Mouse (Mus musculus) midbrain, embryonic 11.5 days (tissue): ENCODE measurements around the gene Peli2. TPM values are rescaled to one million over a fixed set of nuclear protein-coding genes. Genes with fewer than 3 reads are reported as not detected.

Experiments
- ATAC-seq: fragments of 200-750 bp; cut with Nextera tagmentation; 2 replicates; pipeline ENCODE4 v1.8.0; 2017; ENCODE audit warnings: moderate TSS enrichment, moderate library complexity; ENCODE audit not compliant: low FRiP score
- DNase-seq: peaks from one replicate; pipeline ENCODE4 v3.0.0; 2015; ENCODE audit warnings: low spot score; ENCODE audit errors: missing footprints
- H3K27ac ChIP-seq: fragments of 300-500 bp; sonication (generic); 2 replicates; pipeline ENCODE4 v1.5.1; 2014; ENCODE audit warnings: low read depth, low read length
- H3K27me3 ChIP-seq: fragments of 300-500 bp; sonication (generic); 2 replicates; pipeline ENCODE4 v1.6.1; 2014; ENCODE audit warnings: mild to moderate bottlenecking, low read length, moderate library complexity, mixed read lengths; ENCODE audit not compliant: control insufficient read depth, insufficient read depth
- H3K36me3 ChIP-seq: fragments of 300-500 bp; sonication (generic); 2 replicates; pipeline ENCODE4 v1.6.1; 2014; ENCODE audit warnings: mild to moderate bottlenecking, low read length, moderate library complexity, mixed read lengths; ENCODE audit not compliant: control insufficient read depth, insufficient read depth
- H3K4me1 ChIP-seq: fragments of 300-500 bp; sonication (generic); 2 replicates; pipeline ENCODE4 v1.6.1; 2014; ENCODE audit warnings: low read length; ENCODE audit not compliant: control insufficient read depth, insufficient read depth
- H3K4me2 ChIP-seq: fragments of 300-500 bp; sonication (generic); 2 replicates; pipeline ENCODE4 v1.6.1; 2014; ENCODE audit warnings: mild to moderate bottlenecking, moderate library complexity
- H3K4me3 ChIP-seq: fragments of 300-500 bp; sonication (generic); 2 replicates; pipeline ENCODE4 v1.5.1; 2014; ENCODE audit warnings: low read depth, low read length
- H3K9ac ChIP-seq: fragments of 300-500 bp; sonication (generic); 2 replicates; pipeline ENCODE4 v1.6.1; 2014; ENCODE audit warnings: low read length
- H3K9me3 ChIP-seq: fragments of 300-500 bp; sonication (generic); 2 replicates; pipeline ENCODE4 v1.6.1; 2016; ENCODE audit warnings: low read length; ENCODE audit not compliant: control insufficient read depth
- WGBS: fragments of 180-500 bp; shearing (Covaris S2); extraction: QIAGEN DNeasy Blood & Tissue Kit; methylation state at CpG from one replicate; pipeline ENCODE4 v1.1.7; 2014; 5-methylcytosine and 5-hydroxymethylcytosine counted together
- polyA plus RNA-seq: library from polyadenylated mRNA; unstranded; fragments of >200 nt; fragmentation: Nextera tagmentation; extraction: Ambion mirVana; gene quantifications from 2 replicates; pipeline ENCODE4 v1.2.1, GENCODE M21; 2014

Peli2 gene
- polyA plus RNA-seq, 1 experiment from 2014 or later: 16.2 TPM

- ATAC-seq (no peak), DNase-seq (peak; percentile 49)
- Histone ChIP-seq H3K4me1 (no peaks in the 10 kb centered on the region), H3K9ac (no peak overlapping the region), H3K9me3 (no peaks in the 10 kb centered on the region), H3K36me3 (no peaks in the 10 kb centered on the region), H3K27ac (no peak overlapping the region), H3K4me2 (no peak overlapping the region), H3K4me3 (no peak overlapping the region), H3K27me3 (no peaks in the 10 kb centered on the region)
- 92% methylated on average over 8 of the region's 8 CpGs for WGBS
Measured at GRCm38 (mm10) chr14:48091160-48091559, 29.5 kb upstream of the Peli2 start.

- ATAC-seq (no peak), DNase-seq (peak; percentile 26)
- Histone ChIP-seq H3K4me1 (no peaks in the 10 kb centered on the region), H3K27me3 (no peaks in the 10 kb centered on the region), H3K9me3 (no peaks in the 10 kb centered on the region), H3K4me3 (no peak overlapping the region), H3K36me3 (no peaks in the 10 kb centered on the region), H3K4me2 (no peak overlapping the region), H3K27ac (no peak overlapping the region), H3K9ac (no peak overlapping the region)
- WGBS: 37% methylated on average over 6 of the region's 6 CpGs
Measured at GRCm38 (mm10) chr14:48098253-48098652, 22.4 kb upstream of the Peli2 start.

DNA sequence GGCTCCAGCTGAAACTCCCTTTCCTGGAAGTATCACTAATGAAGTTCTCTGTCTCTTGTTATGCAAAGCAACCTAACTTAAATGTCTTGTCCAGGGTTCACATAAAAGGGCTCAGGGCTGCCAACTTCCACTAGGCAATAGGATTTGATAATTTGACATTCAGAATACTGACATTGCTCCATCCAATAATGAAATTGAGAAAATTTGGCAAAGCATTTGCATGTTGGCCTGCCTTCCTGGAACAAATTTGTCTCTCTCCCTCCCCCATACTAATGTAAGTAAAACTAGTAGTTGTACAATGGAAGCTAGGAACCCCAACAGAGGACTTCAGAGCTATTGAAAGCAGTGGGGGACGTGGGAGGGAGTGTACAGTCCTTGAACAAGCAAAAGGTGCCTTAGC, 21.3 kb upstream of the Peli2 start:
- H3K27me3 ChIP-seq: no peaks in the 10 kb centered on the region
- no peak overlapping the region for H3K27ac ChIP-seq
- DNase-seq (peak; percentile 65), ATAC-seq (no peak)
- no peaks in the 10 kb centered on the region for H3K36me3 ChIP-seq
- H3K4me2 ChIP-seq: no peak overlapping the region
- no peak overlapping the region for H3K9ac ChIP-seq
- no peak overlapping the region for H3K4me3 ChIP-seq
- H3K4me1 ChIP-seq: no peaks in the 10 kb centered on the region
- 50% methylated on average over 1 of the region's 1 CpGs for WGBS
- H3K9me3 ChIP-seq: no peaks in the 10 kb centered on the region

- WGBS: 82% methylated on average over 7 of the region's 7 CpGs
- DNase-seq (peak; percentile 23), ATAC-seq (no peak)
- H3K27me3 ChIP-seq: no peaks in the 10 kb centered on the region
- no peak overlapping the region for H3K4me3 ChIP-seq
- H3K27ac ChIP-seq: no peak overlapping the region
- H3K9me3 ChIP-seq: no peaks in the 10 kb centered on the region
- no peak overlapping the region for H3K4me2 ChIP-seq
- H3K4me1 ChIP-seq: no peaks in the 10 kb centered on the region
- no peak overlapping the region for H3K9ac ChIP-seq
- no peaks in the 10 kb centered on the region for H3K36me3 ChIP-seq
Measured at GRCm38 (mm10) chr14:48106453-48106852, 14.2 kb upstream of the Peli2 start.

GRCm38 (mm10) chr14:48117986-48118385, 2.6 kb upstream of the Peli2 start:
- Histone ChIP-seq H3K27ac (no peak overlapping the region), H3K4me2 (no peak overlapping the region), H3K4me1 (peaks cover 16% of the 10 kb centered on the region), H3K36me3 (no peaks in the 10 kb centered on the region), H3K9ac (no peak overlapping the region), H3K4me3 (no peak overlapping the region), H3K9me3 (no peaks in the 10 kb centered on the region), H3K27me3 (no peaks in the 10 kb centered on the region)
- ATAC-seq: no peak
- DNase-seq: peak; percentile 49
- 89% methylated on average over 5 of the region's 5 CpGs for WGBS

DNA sequence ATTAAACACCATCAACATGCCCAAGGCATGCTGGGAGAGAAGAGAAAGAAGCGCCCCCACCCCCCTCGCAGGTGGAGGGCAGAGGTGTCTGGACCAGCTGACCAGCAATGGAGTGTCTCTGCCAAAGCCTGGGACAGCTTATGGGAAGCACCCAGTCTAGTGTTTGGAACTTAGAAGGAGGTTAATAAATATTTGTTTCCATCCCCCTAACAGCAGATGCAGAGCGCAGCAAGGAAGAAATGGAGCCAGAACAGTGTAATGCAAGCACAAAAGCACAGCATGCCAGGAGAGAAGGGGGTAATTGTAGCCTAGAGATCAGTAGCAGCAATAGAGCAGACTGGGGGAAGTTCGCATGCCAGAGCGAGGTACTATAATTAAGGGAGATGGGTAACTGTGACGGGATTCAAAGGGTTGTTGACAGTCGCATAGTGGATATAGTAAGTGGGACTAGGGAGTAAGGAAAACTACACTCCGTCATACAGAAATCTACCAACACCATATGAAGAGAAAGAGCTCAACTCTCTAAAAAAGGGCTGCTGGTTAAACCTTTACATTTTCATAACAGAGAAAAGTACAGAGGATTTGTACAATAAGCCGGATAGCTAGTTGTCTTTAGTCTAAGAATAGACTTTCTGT, 1.5 kb upstream of the Peli2 start:
- Histone ChIP-seq H3K9ac (no peak overlapping the region), H3K4me2 (peak overlapping the region; percentile 11; the same call in 1 of the 2 replicates), H3K27me3 (no peaks in the 10 kb centered on the region), H3K4me3 (no peak overlapping the region), H3K4me1 (peaks cover 25% of the 10 kb centered on the region), H3K36me3 (no peaks in the 10 kb centered on the region), H3K27ac (no peak overlapping the region), H3K9me3 (no peaks in the 10 kb centered on the region)
- no peak for ATAC-seq
- DNase-seq: peak; percentile 93
- WGBS: 7% methylated on average over 9 of the region's 9 CpGs

DNA sequence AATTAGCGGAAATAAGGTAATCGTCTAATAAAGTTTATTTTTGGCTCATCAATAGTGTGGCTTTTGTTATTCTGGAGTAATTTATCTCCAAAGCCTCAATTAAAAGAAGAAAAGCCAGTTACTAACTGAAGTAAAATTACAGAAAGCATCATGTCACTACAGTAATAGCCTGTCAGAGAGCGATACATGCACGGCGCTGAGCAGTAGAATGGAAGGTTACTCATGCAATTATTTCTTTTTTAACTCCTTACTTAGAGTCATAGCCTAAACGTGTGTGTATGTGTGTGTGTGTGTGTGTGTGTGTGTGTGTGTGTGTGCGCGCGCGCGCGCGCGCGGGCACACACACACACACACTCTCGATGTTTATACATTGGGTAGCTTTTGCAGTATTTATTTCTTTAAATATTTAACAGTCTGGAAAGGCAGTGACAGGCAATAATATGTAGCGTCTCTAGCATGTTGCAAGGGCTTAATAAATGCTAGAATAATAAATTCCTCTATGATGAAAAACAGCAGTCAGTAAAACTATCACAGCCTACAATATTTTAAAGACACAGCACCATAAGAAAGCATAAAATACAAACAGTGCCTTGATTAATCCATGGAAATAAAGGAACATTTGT, 864 bp upstream of the Peli2 start:
- Histone ChIP-seq H3K4me2 (peak overlapping the region; percentile 80), H3K27ac (no peak overlapping the region), H3K4me3 (peak overlapping the region; percentile 89), H3K4me1 (peaks cover 30% of the 10 kb centered on the region), H3K9me3 (no peaks in the 10 kb centered on the region), H3K9ac (no peak overlapping the region), H3K36me3 (no peaks in the 10 kb centered on the region), H3K27me3 (no peaks in the 10 kb centered on the region)
- ATAC-seq: no peak
- peak; percentile 87 for DNase-seq
- 9% methylated on average over 17 of the region's 17 CpGs for WGBS

GRCm38 (mm10) chr14:48120443-48120751, 226 bp upstream of the Peli2 start:
- H3K27ac ChIP-seq: no peak overlapping the region
- H3K9me3 ChIP-seq: no peaks in the 10 kb centered on the region
- DNase-seq (peak; percentile 94), ATAC-seq (no peak)
- peaks cover 34% of the 10 kb centered on the region for H3K4me1 ChIP-seq
- H3K4me3 ChIP-seq: peak overlapping the region; percentile 89
- peak overlapping the region; percentile 95 for H3K9ac ChIP-seq
- H3K4me2 ChIP-seq: peak overlapping the region; percentile 80
- H3K36me3 ChIP-seq: no peaks in the 10 kb centered on the region
- no peaks in the 10 kb centered on the region for H3K27me3 ChIP-seq
- WGBS: 1% methylated on average over 10 of the region's 10 CpGs

DNA sequence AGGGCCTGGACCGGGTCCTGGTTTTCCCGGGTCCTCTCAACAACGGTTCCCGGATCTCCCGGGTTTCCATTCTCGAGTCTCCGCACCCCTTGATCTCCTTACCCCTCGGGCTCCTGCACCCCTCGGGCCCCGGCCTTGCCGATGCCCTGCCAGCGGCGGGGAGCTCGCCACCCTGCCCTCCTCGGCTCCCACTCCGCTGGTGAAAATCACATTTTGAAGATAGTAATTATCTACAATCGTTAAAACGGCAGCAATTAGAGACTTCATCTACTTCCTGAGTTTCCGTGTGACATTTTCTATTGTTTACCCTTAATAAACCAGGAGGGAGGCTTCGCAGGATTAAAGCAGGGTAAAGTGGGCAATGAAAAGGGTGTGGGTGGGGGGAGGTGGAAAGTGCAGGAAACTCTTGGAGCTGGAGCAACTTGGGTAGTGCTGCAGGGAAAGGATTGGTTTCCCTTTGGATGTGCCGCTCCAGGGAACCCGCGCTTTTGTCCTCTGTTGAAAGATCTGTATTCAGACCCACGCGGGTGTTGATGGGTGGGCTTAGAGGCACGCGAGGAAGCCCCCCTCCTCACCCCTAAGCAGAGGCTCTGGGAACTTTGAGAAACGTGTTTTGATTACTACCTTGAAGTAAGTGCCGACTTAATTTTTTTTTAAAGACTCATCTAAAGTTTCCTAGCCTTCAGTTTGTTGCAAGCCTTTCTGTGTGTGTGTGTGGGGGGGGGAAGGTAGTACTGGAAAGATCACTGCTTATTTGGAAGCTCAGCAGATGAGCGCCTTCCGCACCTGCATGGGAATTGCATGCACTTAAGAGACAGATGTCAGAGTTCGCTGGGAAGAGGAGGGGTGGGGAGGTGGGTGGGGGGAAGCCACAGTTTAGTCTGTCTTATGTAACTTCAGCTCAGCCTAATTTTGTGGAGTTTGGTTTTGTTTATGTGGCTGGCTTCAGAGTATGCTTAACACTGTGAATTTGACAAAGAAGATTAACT, 1.2 kb downstream of the Peli2 start:
- Histone ChIP-seq H3K4me3 (peak overlapping the region; percentile 89), H3K9ac (peak overlapping the region; percentile 95), H3K27ac (peak overlapping the region; percentile 92), H3K4me1 (peaks cover 41% of the 10 kb centered on the region), H3K9me3 (no peaks in the 10 kb centered on the region), H3K27me3 (no peaks in the 10 kb centered on the region; the same call in 1 of the 2 replicates), H3K4me2 (peak overlapping the region; percentile 80), H3K36me3 (no peaks in the 10 kb centered on the region)
- DNase-seq: no peak
- peak; percentile 48 for ATAC-seq
- under 1% methylated on average over 32 of the region's 32 CpGs for WGBS
